Mouse (Mus musculus): Measurements from ENCODE around the gene Pah. TPM values are rescaled to one million over a fixed set of nuclear protein-coding genes. Genes with fewer than 3 reads are reported as not detected.

Pah gene
- polyA plus RNA-seq, 1 experiment = not detected

- H3K27ac ChIP-seq (ENCODE audit: insufficient read depth, low read depth, low read length) = no peak overlapping the region
- H3K4me3 ChIP-seq (ENCODE audit: low read depth, low read length) = no peak overlapping the region
- no peaks in the 10 kb centered on the region for H3K4me1 ChIP-seq (ENCODE audit: control insufficient read depth, insufficient read depth, insufficient read length, low read length)
- H3K36me3 ChIP-seq (ENCODE audit: control insufficient read depth, insufficient read depth, low read length) = no peaks in the 10 kb centered on the region
- WGBS = 44% methylated on average over 2 of the region's 2 CpGs
- TF ChIP-seq POLR2A (IDR thresholded peaks at IDR 0.05; ENCODE audit: low read depth, low read length) (no peak), CTCF (IDR thresholded peaks at IDR 0.05; ENCODE audit: extremely low read depth, insufficient read length, insufficient replicate concordance, low read depth, low read length) (no peak)
- no peaks in the 10 kb centered on the region for H3K27me3 ChIP-seq (ENCODE audit: control insufficient read depth, insufficient read depth, low read length)
These were observed 72.3 kb downstream of the Pah start for GRCm38 (mm10) chr10:87593916-87594315.

GRCm38 (mm10) chr10:87596361-87597074 is 74.9 kb downstream of the Pah start:
- Histone ChIP-seq H3K4me3 (ENCODE audit: low read depth, low read length) (no peak overlapping the region), H3K27ac (ENCODE audit: insufficient read depth, low read depth, low read length) (no peak overlapping the region), H3K4me1 (ENCODE audit: control insufficient read depth, insufficient read depth, insufficient read length, low read length) (no peaks in the 10 kb centered on the region), H3K36me3 (ENCODE audit: control insufficient read depth, insufficient read depth, low read length) (no peaks in the 10 kb centered on the region), H3K27me3 (ENCODE audit: control insufficient read depth, insufficient read depth, low read length) (no peaks in the 10 kb centered on the region)
- TF ChIP-seq CTCF (IDR thresholded peaks at IDR 0.05; ENCODE audit: extremely low read depth, insufficient read length, insufficient replicate concordance, low read depth, low read length) (no peak), POLR2A (IDR thresholded peaks at IDR 0.05; ENCODE audit: low read depth, low read length) (no peak)
- WGBS = 22% methylated on average over 5 of the region's 5 CpGs

- H3K27me3 ChIP-seq (ENCODE audit: control insufficient read depth, insufficient read depth, low read length) = no peaks in the 10 kb centered on the region
- 56% methylated on average over 9 of the region's 9 CpGs for WGBS
- H3K4me3 ChIP-seq (ENCODE audit: low read depth, low read length) = no peak overlapping the region
- H3K4me1 ChIP-seq (ENCODE audit: control insufficient read depth, insufficient read depth, insufficient read length, low read length) = no peaks in the 10 kb centered on the region
- TF ChIP-seq CTCF (IDR thresholded peaks at IDR 0.05; ENCODE audit: extremely low read depth, insufficient read length, insufficient replicate concordance, low read depth, low read length) (no peak), POLR2A (IDR thresholded peaks at IDR 0.05; ENCODE audit: low read depth, low read length) (no peak)
- H3K27ac ChIP-seq (ENCODE audit: insufficient read depth, low read depth, low read length) = no peak overlapping the region
- no peaks in the 10 kb centered on the region for H3K36me3 ChIP-seq (ENCODE audit: control insufficient read depth, insufficient read depth, low read length)
These were observed 75.6 kb downstream of the Pah start for GRCm38 (mm10) chr10:87597075-87597677.

GRCm38 (mm10) chr10:87602151-87602550 is 80.6 kb downstream of the Pah start:
- no peaks in the 10 kb centered on the region for H3K4me1 ChIP-seq (ENCODE audit: control insufficient read depth, insufficient read depth, insufficient read length, low read length)
- WGBS = 42% methylated on average over 1 of the region's 1 CpGs
- TF ChIP-seq CTCF (IDR thresholded peaks at IDR 0.05; ENCODE audit: extremely low read depth, insufficient read length, insufficient replicate concordance, low read depth, low read length) (no peak), POLR2A (IDR thresholded peaks at IDR 0.05; ENCODE audit: low read depth, low read length) (no peak)
- H3K27ac ChIP-seq (ENCODE audit: insufficient read depth, low read depth, low read length) = no peak overlapping the region
- H3K27me3 ChIP-seq (ENCODE audit: control insufficient read depth, insufficient read depth, low read length) = no peaks in the 10 kb centered on the region
- H3K4me3 ChIP-seq (ENCODE audit: low read depth, low read length) = no peak overlapping the region
- no peaks in the 10 kb centered on the region for H3K36me3 ChIP-seq (ENCODE audit: control insufficient read depth, insufficient read depth, low read length)

GRCm38 (mm10) chr10:87625196-87625595 is 103.6 kb downstream of the Pah start:
- H3K4me3 ChIP-seq (ENCODE audit: low read depth, low read length) = no peak overlapping the region
- no peaks in the 10 kb centered on the region for H3K27me3 ChIP-seq (ENCODE audit: control insufficient read depth, insufficient read depth, low read length)
- no peak overlapping the region for H3K27ac ChIP-seq (ENCODE audit: insufficient read depth, low read depth, low read length)
- TF ChIP-seq POLR2A (IDR thresholded peaks at IDR 0.05; ENCODE audit: low read depth, low read length) (no peak), CTCF (IDR thresholded peaks at IDR 0.05; ENCODE audit: extremely low read depth, insufficient read length, insufficient replicate concordance, low read depth, low read length) (no peak)
- no peaks in the 10 kb centered on the region for H3K4me1 ChIP-seq (ENCODE audit: control insufficient read depth, insufficient read depth, insufficient read length, low read length)
- no peaks in the 10 kb centered on the region for H3K36me3 ChIP-seq (ENCODE audit: control insufficient read depth, insufficient read depth, low read length)
- WGBS = 74% methylated on average over 1 of the region's 1 CpGs

Other genes with a start within 250 kb of the Pah start
- 0.24 and 0.27 TPM in 2 replicates for gene Ascl1, start 28.1 kb upstream of the Pah start, polyA plus RNA-seq (2012; rRNA removed)